Mouse (Mus musculus): ENCODE data around the gene 1700018B08Rik. TPM values are rescaled to one million over a fixed set of nuclear protein-coding genes. Genes with fewer than 3 reads are reported as not detected.

1700018B08Rik gene
- total RNA-seq, 1 experiment from 2014 or later: not detected

DNA sequence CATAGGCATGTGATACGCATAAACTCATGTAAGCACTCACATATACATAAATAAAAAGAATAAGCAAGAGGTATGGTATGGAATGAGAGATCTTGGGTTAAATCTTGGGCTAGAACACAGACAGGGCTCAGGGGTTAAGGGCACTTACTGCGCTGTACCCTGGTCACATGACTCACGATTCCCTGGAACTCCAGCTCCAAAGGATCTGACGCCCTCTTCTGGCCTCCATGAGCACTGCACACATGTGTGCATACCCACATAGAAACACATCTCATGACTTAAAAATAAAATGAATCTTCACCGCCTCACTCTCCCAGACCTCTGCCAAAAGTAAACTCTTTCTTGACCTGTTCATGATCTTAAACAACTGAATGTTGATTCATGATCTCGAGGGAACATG lies 46.5 kb downstream of the 1700018B08Rik start:
- no peak for DNase-seq

DNA sequence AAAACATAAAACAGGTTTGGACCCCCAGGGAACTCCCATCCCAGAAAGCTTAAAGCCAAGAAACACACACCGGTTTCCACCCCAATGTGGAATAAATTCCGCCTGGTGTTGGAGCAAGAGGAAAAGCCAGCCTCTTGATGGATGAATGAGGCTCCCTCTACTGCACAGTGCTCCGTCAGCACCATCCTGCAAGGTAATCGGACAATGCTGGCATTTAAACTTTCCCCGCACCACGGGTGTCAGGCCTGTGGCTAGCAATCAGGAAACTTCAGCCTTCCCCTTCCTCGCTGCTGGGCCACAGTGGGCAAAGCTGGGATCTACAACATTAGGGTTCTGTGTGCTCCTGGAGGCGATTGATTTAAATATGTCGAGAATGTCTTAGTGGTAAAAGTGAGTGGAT lies 52.5 kb downstream of the 1700018B08Rik start:
- no peak for DNase-seq

DNA sequence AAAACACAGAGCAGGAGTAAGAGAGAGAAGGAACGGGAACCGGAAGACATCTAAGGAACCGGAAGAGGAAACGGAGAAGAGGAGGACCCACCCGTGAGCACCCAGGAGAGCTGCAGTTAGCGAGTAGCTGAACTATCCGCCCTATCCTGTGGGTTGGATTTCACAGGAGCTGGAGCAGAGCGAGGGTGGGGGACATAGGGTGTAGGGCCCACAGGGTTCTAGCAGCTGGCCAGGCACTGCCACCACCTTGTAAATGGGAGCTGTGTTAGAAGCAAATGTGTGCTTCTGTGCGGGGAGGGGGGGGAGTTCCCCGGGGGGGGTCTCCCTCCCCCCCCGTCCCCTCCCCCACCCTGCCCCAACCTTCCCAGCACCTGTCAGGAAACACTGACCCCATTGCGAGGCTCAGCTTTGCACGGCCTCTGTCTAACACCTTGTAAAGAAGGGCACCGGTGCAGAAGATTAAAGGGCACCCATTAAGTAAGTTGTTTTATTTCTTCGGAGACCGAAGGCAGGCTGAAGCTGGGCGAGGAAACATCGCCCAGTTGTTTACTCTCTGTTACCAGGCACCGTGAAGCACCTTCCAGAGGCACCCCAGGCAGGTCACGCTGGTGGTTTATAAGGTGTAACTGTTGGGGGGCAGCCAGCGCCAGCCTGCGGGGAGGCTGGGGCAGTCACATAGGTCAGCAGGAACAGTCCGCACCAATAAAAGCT lies 59.9 kb downstream of the 1700018B08Rik start:
- no peak for DNase-seq

Other genes starting within 250 kb of the 1700018B08Rik start
- 37.2 and 66.1 TPM in 2 replicates for gene Fbxo31, start 34.5 kb upstream of the 1700018B08Rik start, total RNA-seq (2021)
- gene Map1lc3b, start 46.0 kb upstream of the 1700018B08Rik start, total RNA-seq (2021): 137 and 170 TPM in 2 replicates
- gene Zcchc14, start 108.6 kb upstream of the 1700018B08Rik start, total RNA-seq (2021): 41.0 and 46.2 TPM in 2 replicates
- 2.1 and 2.7 TPM in 2 replicates for gene Jph3, start 185.3 kb upstream of the 1700018B08Rik start, total RNA-seq (2021)

Data from adrenal gland, postnatal 14 days (tissue).